Mouse (Mus musculus) left cerebral cortex, postnatal 4 days (tissue): ENCODE measurements around the gene Wnt5a. TPM values are rescaled to one million over a fixed set of nuclear protein-coding genes. Genes with fewer than 3 reads are reported as not detected.
A peak's percentile ranks its signal among the peaks of the same experiment; 100 is the strongest.

ENCODE experiments used
- DNase-seq: peaks from one replicate; pipeline ENCODE4 v3.0.0-alpha.2; 2022
- intact Hi-C: fragments of 180-260 bp; cut with DNase I; formaldehyde crosslinking; loops from one replicate; pipeline ENCODE4 v1.15.1; 2025
- total RNA-seq, 2 experiments: library from RNA; stranded (reverse); gene quantifications; 2 replicates each; pipeline ENCODE4 v1.2.3; 2021

Gene Wnt5a
- 10 to 100 TPM in 1 of 2 experiments, 1 to 10 TPM in 1; 8.7 to 13.1 TPM for total RNA-seq

- intact Hi-C loops, result loop anchor here (5.0 to 10.0 kb wide), 6 partner anchors 220 to 938 kb away; no protein-coding TSS in a partner anchor
Observed at GRCm38 (mm10) chr14:28504101-28505050, at the start of gene Wnt5a. Gene Wnt5a, plus strand, starts transcription at chr14:28504750.

GRCm38 (mm10) chr14:28456372-28457076 is 48.0 kb upstream of the Wnt5a start:
- DNase-seq, result no peak
- intact Hi-C loops, result no loop called here

More at GRCm38 (mm10) chr14:28504101-28505050, at the start of gene Wnt5a:
- peak; percentile 56 for DNase-seq

- intact Hi-C loops, result no loop called here
- no peak for DNase-seq
Observed at GRCm38 (mm10) chr14:28457428-28457827, 47.1 kb upstream of the Wnt5a start.

- intact Hi-C loops, result no loop called here
- DNase-seq, result no peak
Observed at GRCm38 (mm10) chr14:28467956-28468355, 36.6 kb upstream of the Wnt5a start.

- no peak for DNase-seq
- intact Hi-C loops, result no loop called here
Observed at GRCm38 (mm10) chr14:28469696-28470095, 34.9 kb upstream of the Wnt5a start.

GRCm38 (mm10) chr14:28470212-28470611 is 34.3 kb upstream of the Wnt5a start:
- intact Hi-C loops, result no loop called here

GRCm38 (mm10) chr14:28475012-28475411 is 29.5 kb upstream of the Wnt5a start:
- intact Hi-C loops, result no loop called here
- no peak for DNase-seq

More at GRCm38 (mm10) chr14:28470212-28470611, 34.3 kb upstream of the Wnt5a start:
- no peak for DNase-seq

- intact Hi-C loops, result no loop called here
- no peak for DNase-seq
Observed at GRCm38 (mm10) chr14:28475421-28475820, 29.1 kb upstream of the Wnt5a start.

GRCm38 (mm10) chr14:28476746-28477145 is 27.8 kb upstream of the Wnt5a start:
- no peak for DNase-seq
- intact Hi-C loops, result no loop called here

- DNase-seq, result no peak
- intact Hi-C loops, result no loop called here
Observed at GRCm38 (mm10) chr14:28480866-28481265, 23.7 kb upstream of the Wnt5a start.

GRCm38 (mm10) chr14:28493806-28494205 is 10.7 kb upstream of the Wnt5a start:
- no peak for DNase-seq
- intact Hi-C loops, result no loop called here

GRCm38 (mm10) chr14:28494273-28494672 is 10.3 kb upstream of the Wnt5a start:
- intact Hi-C loops, result no loop called here

GRCm38 (mm10) chr14:28501216-28501878 is 3.2 kb upstream of the Wnt5a start:
- intact Hi-C loops, result loop anchor here (10.0 kb wide), 2 partner anchors 217 to 407 kb away; no protein-coding TSS in a partner anchor

More at GRCm38 (mm10) chr14:28494273-28494672, 10.3 kb upstream of the Wnt5a start:
- no peak for DNase-seq

GRCm38 (mm10) chr14:28503276-28503675 is 1.3 kb upstream of the Wnt5a start:
- no peak for DNase-seq
- intact Hi-C loops, result loop anchor here (10.0 kb wide), 2 partner anchors 218 to 408 kb away; no protein-coding TSS in a partner anchor

More at GRCm38 (mm10) chr14:28501216-28501878, 3.2 kb upstream of the Wnt5a start:
- no peak for DNase-seq

- peak; percentile 50 for DNase-seq
- intact Hi-C loops, result loop anchor here (5.0 to 10.0 kb wide), 6 partner anchors 220 to 937 kb away; no protein-coding TSS in a partner anchor
Observed at GRCm38 (mm10) chr14:28505051-28505585, 568 bp downstream of the Wnt5a start.

GRCm38 (mm10) chr14:28505586-28506375 is 1.2 kb downstream of the Wnt5a start:
- intact Hi-C loops, result loop anchor here (5.0 to 10.0 kb wide), 6 partner anchors 221 to 937 kb away; no protein-coding TSS in a partner anchor
- DNase-seq, result peak; percentile 58

GRCm38 (mm10) chr14:28506376-28506831 is 1.9 kb downstream of the Wnt5a start:
- intact Hi-C loops, result loop anchor here (5.0 to 10.0 kb wide), 6 partner anchors 222 to 936 kb away; no protein-coding TSS in a partner anchor

GRCm38 (mm10) chr14:28507011-28507410 is 2.5 kb downstream of the Wnt5a start:
- DNase-seq, result no peak
- intact Hi-C loops, result loop anchor here (5.0 to 10.0 kb wide), 6 partner anchors 222 to 935 kb away; no protein-coding TSS in a partner anchor

More at GRCm38 (mm10) chr14:28506376-28506831, 1.9 kb downstream of the Wnt5a start:
- peak; percentile 64 for DNase-seq

GRCm38 (mm10) chr14:28507471-28507870 is 2.9 kb downstream of the Wnt5a start:
- DNase-seq, result peak; percentile 79
- intact Hi-C loops, result loop anchor here (5.0 to 10.0 kb wide), 6 partner anchors 223 to 935 kb away; no protein-coding TSS in a partner anchor
